Mouse (Mus musculus): ENCODE data around the gene Parg. TPM values are rescaled to one million over a fixed set of nuclear protein-coding genes. Genes with fewer than 3 reads are reported as not detected.

The Parg gene
- polyA plus RNA-seq, 1 experiment from 2014 or later = 57.7 TPM

DNA sequence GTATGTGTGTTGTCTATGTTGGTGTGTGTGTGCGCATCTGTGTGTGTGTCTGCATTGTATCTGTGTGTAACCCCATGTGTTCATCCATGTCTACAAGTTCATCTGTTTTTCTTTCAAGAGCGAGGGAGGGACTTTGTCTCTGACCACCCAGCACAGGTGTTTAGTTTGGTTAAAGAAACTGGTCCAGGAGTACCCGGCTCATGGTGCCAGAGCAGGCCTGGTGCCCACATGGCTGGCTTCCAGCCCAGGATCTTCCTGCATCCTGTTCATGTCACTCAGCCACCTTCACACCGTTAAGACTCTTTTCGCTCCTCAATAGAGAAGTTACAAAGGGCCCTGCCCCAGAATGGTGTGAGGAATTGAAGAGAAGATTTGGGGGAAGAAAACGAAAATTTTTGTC lies 134.3 kb downstream of the Parg start:
- H3K36me3 ChIP-seq = peaks cover 48% of the 10 kb centered on the region
- H3K4me3 ChIP-seq = no peak overlapping the region
- no peaks in the 10 kb centered on the region for H3K9me3 ChIP-seq (replicated peaks)
- peaks cover 5% of the 10 kb centered on the region; the same call in 1 of the 2 replicates for H3K4me1 ChIP-seq
- ATAC-seq (ENCODE audit: low FRiP score) = no peak
- no peak overlapping the region for H3K4me2 ChIP-seq (replicated peaks)
- H3K9ac ChIP-seq = no peak overlapping the region
- no peaks in the 10 kb centered on the region for H3K27me3 ChIP-seq
- WGBS = 82% methylated on average over 6 of the region's 6 CpGs
- no peak overlapping the region for H3K27ac ChIP-seq

DNA sequence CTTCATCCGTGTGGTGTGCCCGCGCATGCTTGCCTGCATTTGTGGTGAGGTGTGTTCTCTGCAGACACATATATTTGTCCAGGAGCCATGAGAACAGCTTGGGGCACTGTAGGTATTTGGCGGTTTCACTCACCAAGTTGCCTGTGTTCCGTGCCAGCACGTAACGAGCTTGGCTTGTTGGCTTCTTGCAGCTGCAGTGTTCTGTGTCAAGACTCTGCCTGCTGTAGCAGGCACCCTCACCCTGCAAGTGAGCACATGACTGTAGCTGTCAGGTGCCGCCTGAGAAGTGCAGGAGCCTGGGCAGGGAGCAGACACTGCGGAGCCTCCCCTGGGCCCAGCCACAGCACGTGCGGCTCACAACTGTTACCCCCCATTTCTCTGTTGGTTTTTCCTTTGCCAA lies 134.8 kb downstream of the Parg start:
- Histone ChIP-seq H3K4me3 (no peak overlapping the region), H3K36me3 (peaks cover 52% of the 10 kb centered on the region), H3K27ac (no peak overlapping the region), H3K27me3 (no peaks in the 10 kb centered on the region), H3K4me1 (peaks cover 5% of the 10 kb centered on the region; the same call in 1 of the 2 replicates), H3K9ac (no peak overlapping the region), H3K9me3 (replicated peaks) (no peaks in the 10 kb centered on the region), H3K4me2 (replicated peaks) (no peak overlapping the region)
- WGBS = 89% methylated on average over 11 of the region's 11 CpGs
- ATAC-seq (ENCODE audit: low FRiP score) = no peak

GRCm38 (mm10) chr14:32341823-32342222 lies 140.1 kb downstream of the Parg start:
- no peak for ATAC-seq (ENCODE audit: low FRiP score)
- WGBS = 91% methylated on average over 7 of the region's 7 CpGs
- Histone ChIP-seq H3K27ac (no peak overlapping the region), H3K4me3 (no peak overlapping the region), H3K4me1 (no peaks in the 10 kb centered on the region), H3K9me3 (replicated peaks) (no peaks in the 10 kb centered on the region), H3K9ac (no peak overlapping the region), H3K36me3 (peaks cover 70% of the 10 kb centered on the region), H3K27me3 (no peaks in the 10 kb centered on the region), H3K4me2 (replicated peaks) (no peak overlapping the region)

DNA sequence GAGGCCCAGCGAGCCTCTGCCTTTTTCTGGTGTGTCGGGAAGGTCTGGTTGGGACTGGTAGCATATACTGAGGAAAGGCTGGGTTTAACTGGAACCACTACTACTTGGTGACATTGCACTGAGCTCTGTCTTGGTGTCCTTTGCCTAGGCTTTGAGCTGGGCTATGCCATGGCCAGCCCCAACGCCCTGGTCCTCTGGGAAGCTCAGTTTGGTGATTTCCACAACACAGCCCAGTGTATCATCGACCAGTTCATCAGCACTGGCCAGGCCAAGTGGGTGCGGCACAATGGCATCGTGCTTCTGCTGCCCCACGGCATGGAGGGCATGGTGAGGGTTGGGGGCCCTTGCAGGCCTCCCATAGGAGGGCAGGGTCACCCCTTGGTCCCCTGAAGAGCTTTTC lies 142.4 kb downstream of the Parg start:
- Histone ChIP-seq H3K9ac (no peak overlapping the region), H3K4me2 (replicated peaks) (no peak overlapping the region), H3K9me3 (replicated peaks) (no peaks in the 10 kb centered on the region), H3K4me3 (no peak overlapping the region), H3K4me1 (no peaks in the 10 kb centered on the region), H3K27me3 (no peaks in the 10 kb centered on the region), H3K36me3 (peaks cover 52% of the 10 kb centered on the region), H3K27ac (no peak overlapping the region)
- WGBS = 91% methylated on average over 7 of the region's 7 CpGs
- no peak for ATAC-seq (ENCODE audit: low FRiP score)

GRCm38 (mm10) chr14:32344694-32345093 lies 142.9 kb downstream of the Parg start:
- Histone ChIP-seq H3K4me1 (no peaks in the 10 kb centered on the region), H3K4me3 (no peak overlapping the region), H3K9ac (no peak overlapping the region), H3K36me3 (peaks cover 50% of the 10 kb centered on the region), H3K27me3 (no peaks in the 10 kb centered on the region), H3K27ac (no peak overlapping the region), H3K4me2 (replicated peaks) (no peak overlapping the region), H3K9me3 (replicated peaks) (no peaks in the 10 kb centered on the region)
- 90% methylated on average over 9 of the region's 10 CpGs for WGBS
- ATAC-seq (ENCODE audit: low FRiP score) = no peak

Other genes starting within 250 kb of the Parg start
- 0.12 and 0.14 TPM in 2 replicates for gene Galnt15, start 173.0 kb upstream of the Parg start, polyA plus RNA-seq (2016; fragmentation: Nextera tagmentation; extraction: Ambion mirVana)
- 14.5 and 20.4 TPM in 2 replicates for gene Oxnad1, start 116.6 kb upstream of the Parg start, polyA plus RNA-seq (2016; fragmentation: Nextera tagmentation; extraction: Ambion mirVana)
- 72.0 and 72.2 TPM in 2 replicates for gene Dph3, start 116.2 kb upstream of the Parg start, polyA plus RNA-seq (2016; fragmentation: Nextera tagmentation; extraction: Ambion mirVana)
- not detected in 2 replicates for gene Msmb, start 59.9 kb upstream of the Parg start, polyA plus RNA-seq (2016; fragmentation: Nextera tagmentation; extraction: Ambion mirVana)
- gene Ncoa4, start 42.1 kb upstream of the Parg start, polyA plus RNA-seq (2016; fragmentation: Nextera tagmentation; extraction: Ambion mirVana) = 96.2 and 99.4 TPM in 2 replicates
- 196 and 201 TPM in 2 replicates for gene Timm23, start 51 bp upstream of the Parg start, polyA plus RNA-seq (2016; fragmentation: Nextera tagmentation; extraction: Ambion mirVana)
- gene Ogdhl, start 120.1 kb downstream of the Parg start, polyA plus RNA-seq (2016; fragmentation: Nextera tagmentation; extraction: Ambion mirVana) = 19.6 and 23.7 TPM in 2 replicates
- gene 1700024G13Rik, start 186.4 kb downstream of the Parg start, polyA plus RNA-seq (2016; fragmentation: Nextera tagmentation; extraction: Ambion mirVana) = 0.85 and 0.94 TPM in 2 replicates